Mouse (Mus musculus) neural tube, embryonic 13.5 days (tissue): Measurements from ENCODE around the gene Aacs. TPM values are rescaled to one million over a fixed set of nuclear protein-coding genes. Genes with fewer than 3 reads are reported as not detected.

Source experiments
- ATAC-seq: fragments of 200-750 bp; cut with Nextera tagmentation; 2 replicates; pipeline ENCODE4 v1.8.0; 2017; ENCODE audit warnings: low read depth, mild to moderate bottlenecking, moderate TSS enrichment, moderate library complexity
- H3K27ac ChIP-seq: fragments of 300-500 bp; sonication (generic); replicated peaks from 2 replicates; pipeline ENCODE4 v1.5.1; 2015; ENCODE audit warnings: moderate library complexity, mild to moderate bottlenecking, inconsistent platforms
- H3K27me3 ChIP-seq: fragments of 300-500 bp; sonication (generic); 2 replicates; pipeline ENCODE4 v1.6.1; 2015; ENCODE audit warnings: mild to moderate bottlenecking, inconsistent platforms
- H3K36me3 ChIP-seq: fragments of 300-500 bp; sonication (generic); 2 replicates; pipeline ENCODE4 v1.6.1; 2015; ENCODE audit warnings: mild to moderate bottlenecking, inconsistent platforms
- H3K4me1 ChIP-seq: fragments of 300-500 bp; sonication (generic); replicated peaks from 2 replicates; pipeline ENCODE4 v1.6.1; 2015; ENCODE audit warnings: inconsistent platforms
- H3K4me2 ChIP-seq: fragments of 300-500 bp; sonication (generic); 2 replicates; pipeline ENCODE4 v1.6.1; 2015; ENCODE audit warnings: inconsistent platforms, mild to moderate bottlenecking, moderate library complexity
- H3K4me3 ChIP-seq: fragments of 300-500 bp; sonication (generic); 2 replicates; pipeline ENCODE4 v1.5.1; 2015; ENCODE audit warnings: mild to moderate bottlenecking, inconsistent platforms
- H3K9ac ChIP-seq: fragments of 300-500 bp; sonication (generic); 2 replicates; pipeline ENCODE4 v1.6.1; 2015; ENCODE audit warnings: moderate library complexity, mild to moderate bottlenecking, inconsistent platforms
- H3K9me3 ChIP-seq: fragments of 300-500 bp; sonication (generic); 2 replicates; pipeline ENCODE4 v1.6.1; 2016; ENCODE audit warnings: inconsistent platforms
- WGBS: fragments of 180-500 bp; shearing (Covaris S2); methylation state at CpG from one replicate; pipeline ENCODE4 v1.1.7; 2015; 5-methylcytosine and 5-hydroxymethylcytosine counted together
- microRNA-seq: library from miRNA; unstranded; fragments of <30 nt; microRNA quantifications from one replicate; pipeline ENCODE4, GENCODE M21; 2016
- polyA plus RNA-seq: library from polyadenylated mRNA; unstranded; fragments of >200 nt; fragmentation: Nextera tagmentation; extraction: Ambion mirVana; gene quantifications from 2 replicates; pipeline ENCODE4 v1.2.1, GENCODE M21; 2015

Gene Aacs
- polyA plus RNA-seq, 1 experiment from 2014 or later, result 69.2 TPM

GRCm38 (mm10) chr5:125555732-125556131 lies 80.1 kb downstream of the Aacs start:
- no peak overlapping the region for H3K27ac ChIP-seq
- H3K9ac ChIP-seq, result no peak overlapping the region
- H3K4me1 ChIP-seq, result no peaks in the 10 kb centered on the region
- no peaks in the 10 kb centered on the region for H3K9me3 ChIP-seq
- no peaks in the 10 kb centered on the region for H3K27me3 ChIP-seq
- no peak overlapping the region for H3K4me3 ChIP-seq
- H3K4me2 ChIP-seq, result no peak overlapping the region
- WGBS, result 70% methylated on average over 5 of the region's 5 CpGs
- H3K36me3 ChIP-seq, result no peaks in the 10 kb centered on the region
- ATAC-seq, result no peak

- Histone ChIP-seq H3K4me1 (peaks cover 15% of the 10 kb centered on the region), H3K9me3 (peaks cover 5% of the 10 kb centered on the region; the same call in 1 of the 2 replicates), H3K27me3 (no peaks in the 10 kb centered on the region), H3K4me3 (no peak overlapping the region), H3K27ac (peak overlapping the region; percentile 59), H3K9ac (no peak overlapping the region), H3K36me3 (no peaks in the 10 kb centered on the region), H3K4me2 (no peak overlapping the region)
- ATAC-seq, result no peak
- 26% methylated on average over 6 of the region's 6 CpGs for WGBS
These were observed 87.9 kb downstream of the Aacs start for GRCm38 (mm10) chr5:125563492-125563891.

GRCm38 (mm10) chr5:125565725-125566124 lies 90.1 kb downstream of the Aacs start:
- H3K27ac ChIP-seq, result no peak overlapping the region
- WGBS, result 42% methylated on average over 11 of the region's 11 CpGs
- peaks cover 5% of the 10 kb centered on the region; the same call in 1 of the 2 replicates for H3K9me3 ChIP-seq
- no peaks in the 10 kb centered on the region for H3K27me3 ChIP-seq
- ATAC-seq, result peak; percentile 75; the same call in 1 of the 2 replicates
- no peaks in the 10 kb centered on the region for H3K36me3 ChIP-seq
- H3K4me2 ChIP-seq, result no peak overlapping the region
- peaks cover 15% of the 10 kb centered on the region for H3K4me1 ChIP-seq
- no peak overlapping the region for H3K9ac ChIP-seq
- no peak overlapping the region for H3K4me3 ChIP-seq

Small RNAs within 50 kb of the gene (microRNA-seq; reads per million reads assigned to microRNA genes)
- gene Gm27551, result not detected

Other genes starting within 250 kb of the Aacs start
- 28.8 and 33.2 TPM in 2 replicates for gene Scarb1, start 134.7 kb upstream of the Aacs start, polyA plus RNA-seq
- gene Gm10382, start 86.5 kb upstream of the Aacs start, polyA plus RNA-seq, result 0.52 and 0.73 TPM in 2 replicates
- gene Ubc, start 85.6 kb upstream of the Aacs start, polyA plus RNA-seq, result 1,127 and 1,268 TPM in 2 replicates
- 9.0 and 10.6 TPM in 2 replicates for gene Dhx37, start 41.7 kb upstream of the Aacs start, polyA plus RNA-seq
- gene Bri3bp, start 34.2 kb upstream of the Aacs start, polyA plus RNA-seq, result 33.3 and 33.8 TPM in 2 replicates
- 3.0 TPM in 2 replicates for gene Tmem132b, start 56.0 kb downstream of the Aacs start, polyA plus RNA-seq